Mouse (Mus musculus) kidney, embryonic 14.5 days (tissue): ENCODE data around the gene St8sia6. TPM values are rescaled to one million over a fixed set of nuclear protein-coding genes. Genes with fewer than 3 reads are reported as not detected.
"Not testable (repeated sequence)": the region's sequence is repeated elsewhere in the genome, so short reads cannot be mapped to it uniquely, and the experiment has no call there.

Experiments used
- ATAC-seq: fragments of 200-750 bp; cut with Nextera tagmentation; 2 replicates; pipeline ENCODE4 v1.8.0; 2017; ENCODE audit warnings: moderate number of reproducible peaks, mild to moderate bottlenecking, moderate TSS enrichment, moderate library complexity; ENCODE audit not compliant: low FRiP score, low TSS enrichment
- H3K27ac ChIP-seq: fragments of 300-500 bp; sonication (generic); 2 replicates; pipeline ENCODE4 v1.5.1; 2014; ENCODE audit warnings: low read depth, mild to moderate bottlenecking, low read length, moderate library complexity, mixed read lengths
- H3K27me3 ChIP-seq: fragments of 300-500 bp; sonication (generic); 2 replicates; pipeline ENCODE4 v1.6.1; 2014; ENCODE audit warnings: mild to moderate bottlenecking, low read length; ENCODE audit not compliant: control insufficient read depth, insufficient read depth
- H3K36me3 ChIP-seq: fragments of 300-500 bp; sonication (generic); 2 replicates; pipeline ENCODE4 v1.6.1; 2014; ENCODE audit warnings: low read length, mixed read lengths; ENCODE audit not compliant: control insufficient read depth, insufficient read depth
- H3K4me1 ChIP-seq: fragments of 300-500 bp; sonication (generic); 2 replicates; pipeline ENCODE4 v1.6.1; 2014; ENCODE audit warnings: low read length, mixed read lengths; ENCODE audit not compliant: control insufficient read depth, insufficient read depth
- H3K4me2 ChIP-seq: fragments of 300-500 bp; sonication (generic); replicated peaks from 2 replicates; pipeline ENCODE4 v1.6.1; 2014; ENCODE audit warnings: low read depth, mild to moderate bottlenecking, low read length
- H3K4me3 ChIP-seq: fragments of 300-500 bp; sonication (generic); 2 replicates; pipeline ENCODE4 v1.5.1; 2014; ENCODE audit warnings: mild to moderate bottlenecking, low read length
- H3K9ac ChIP-seq: fragments of 300-500 bp; sonication (generic); 2 replicates; pipeline ENCODE4 v1.6.1; 2014; ENCODE audit warnings: low read depth, mild to moderate bottlenecking, low read length, moderate library complexity
- H3K9me3 ChIP-seq: fragments of 300-500 bp; sonication (generic); 2 replicates; pipeline ENCODE4 v1.6.1; 2016; ENCODE audit warnings: low read length; ENCODE audit not compliant: control insufficient read depth
- WGBS: fragments of 180-500 bp; shearing (Covaris S2); extraction: QIAGEN DNeasy Blood & Tissue Kit; methylation state at CpG from one replicate; pipeline ENCODE4 v1.1.7; 2014; 5-methylcytosine and 5-hydroxymethylcytosine counted together
- polyA plus RNA-seq: library from polyadenylated mRNA; unstranded; fragments of >200 nt; fragmentation: Nextera tagmentation; extraction: Ambion mirVana; gene quantifications from 2 replicates; pipeline ENCODE4 v1.2.1, GENCODE M21; 2014

The St8sia6 gene
- polyA plus RNA-seq, 1 experiment from 2014 or later, result 4.5 TPM

- Histone ChIP-seq H3K4me1 (no peaks in the 10 kb centered on the region), H3K4me3 (no peak overlapping the region), H3K9ac (no peak overlapping the region), H3K27me3 (no peaks in the 10 kb centered on the region), H3K4me2 (no peak overlapping the region), H3K36me3 (no peaks in the 10 kb centered on the region), H3K9me3 (no peaks in the 10 kb centered on the region), H3K27ac (no peak overlapping the region)
- ATAC-seq, result no peak
- WGBS, result 28% methylated on average over 1 of the region's 1 CpGs
Measured at GRCm38 (mm10) chr2:13634866-13635265, 159.0 kb downstream of the St8sia6 start.

GRCm38 (mm10) chr2:13630136-13630832 is 163.6 kb downstream of the St8sia6 start:
- no peaks in the 10 kb centered on the region for H3K4me1 ChIP-seq
- H3K27me3 ChIP-seq, result no peaks in the 10 kb centered on the region
- WGBS, result 75% methylated on average over 7 of the region's 7 CpGs
- no peak overlapping the region for H3K4me2 ChIP-seq
- H3K4me3 ChIP-seq, result no peak overlapping the region
- no peaks in the 10 kb centered on the region for H3K36me3 ChIP-seq
- no peak overlapping the region for H3K27ac ChIP-seq
- no peak for ATAC-seq
- H3K9ac ChIP-seq, result no peak overlapping the region
- H3K9me3 ChIP-seq, result no peaks in the 10 kb centered on the region

GRCm38 (mm10) chr2:13603636-13604035 is 190.2 kb downstream of the St8sia6 start:
- not testable (repeated sequence) for H3K36me3 ChIP-seq, H3K27me3 ChIP-seq, H3K9ac ChIP-seq, H3K4me1 ChIP-seq, ATAC-seq, H3K9me3 ChIP-seq, H3K27ac ChIP-seq, H3K4me2 ChIP-seq, H3K4me3 ChIP-seq
- 46% methylated on average over 4 of the region's 5 CpGs for WGBS

- H3K9ac ChIP-seq, result no peak overlapping the region
- no peak for ATAC-seq
- H3K4me3 ChIP-seq, result no peak overlapping the region
- H3K27ac ChIP-seq, result no peak overlapping the region
- H3K9me3 ChIP-seq, result no peaks in the 10 kb centered on the region
- H3K4me2 ChIP-seq, result no peak overlapping the region
- no peaks in the 10 kb centered on the region for H3K36me3 ChIP-seq
- H3K27me3 ChIP-seq, result no peaks in the 10 kb centered on the region
- no peaks in the 10 kb centered on the region for H3K4me1 ChIP-seq
Measured at GRCm38 (mm10) chr2:13603093-13603492, 190.8 kb downstream of the St8sia6 start.

Other genes with a start within 250 kb of the St8sia6 start
- gene Trdmt1, start 249.4 kb downstream of the St8sia6 start, polyA plus RNA-seq, result 12.8 and 16.3 TPM in 2 replicates
- 430 and 475 TPM in 2 replicates for gene Vim, start 220.1 kb downstream of the St8sia6 start, polyA plus RNA-seq